Mouse (Mus musculus): Measurements from ENCODE around the gene Ngf.

DNA sequence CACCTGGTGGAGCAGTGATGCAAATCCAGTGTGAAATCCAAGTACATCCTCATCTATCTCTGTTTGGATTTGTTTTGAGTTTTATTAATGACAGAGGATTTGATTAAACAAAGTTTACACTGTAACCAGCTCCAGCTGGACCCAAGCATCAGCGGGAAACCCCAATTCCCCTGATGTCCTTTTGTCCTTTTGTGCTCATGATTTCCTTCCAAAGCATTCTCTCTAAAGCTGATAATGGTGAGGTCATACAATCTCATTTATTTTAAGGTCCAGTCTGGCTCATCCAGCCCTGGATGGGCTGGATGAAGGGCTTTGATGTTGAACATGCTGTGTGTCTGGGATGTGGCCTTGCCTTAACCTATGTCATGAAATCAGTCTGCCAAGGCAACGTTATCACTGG is 30.3 kb downstream of the Ngf start:
- TF ChIP-seq POLR2A (IDR thresholded peaks at IDR 0.05; ENCODE audit: control insufficient read depth, extremely low read depth, insufficient read depth, low read length, poor library complexity) (no peak), CTCF (IDR thresholded peaks at IDR 0.05; ENCODE audit: borderline replicate concordance, control insufficient read depth, extremely low read depth, insufficient read depth, low read length, poor library complexity) (no peak)
